Mouse (Mus musculus): ENCODE data around the gene Morc4. TPM values are rescaled to one million over a fixed set of nuclear protein-coding genes. Genes with fewer than 3 reads are reported as not detected.

Gene Morc4
- total and polyA plus RNA-seq, 3 experiments, result not detected

- no peak within 1 kb of the TSS for H3K27ac ChIP-seq (ENCODE audit: insufficient read depth, low read depth)
- H3K36me3 ChIP-seq (replicated peaks in 1 of 2; ENCODE audit: control insufficient read depth in 1 of 2, insufficient read depth in 1 of 2, low read length in 1 of 2), result no peaks in the 10 kb centered on the region
- H3K27me3 ChIP-seq (replicated peaks), result no peaks in the 10 kb centered on the region
- in situ Hi-C loops (cut with MboI; ENCODE audit: low pct_ligation_motif_present, low pct_unique_long_range_greater_than_20kb, low sequenced_read_pairs), result no loop called here
- H3K9me3 ChIP-seq (replicated peaks; ENCODE audit: low read length), result no peaks in the 10 kb centered on the region
- H3K4me3 ChIP-seq (replicated peaks in 1 of 3; ENCODE audit: low read depth in 2 of 3, low read length in 2 of 3, poor library complexity in 1 of 3), result no peak within 1 kb of the TSS
- DNase-seq (ENCODE audit: extremely low read depth), result no peak
- H3K4me2 ChIP-seq (ENCODE audit: insufficient read depth, low read depth, poor library complexity, severe bottlenecking), result no peak within 1 kb of the TSS
- H3K9ac ChIP-seq (ENCODE audit: insufficient read depth, low read depth), result no peak within 1 kb of the TSS
- dilution Hi-C loops (cut with MboI; ENCODE audit: extremely low pct_ligation_motif_present, extremely low pct_unique_long_range_greater_than_20kb, low sequenced_read_pairs), result no loop called here
- H3K4me1 ChIP-seq (ENCODE audit: control insufficient read depth in 1 of 2, insufficient read depth in 2 of 2), result no peaks in the 10 kb centered on the region
- TF ChIP-seq CHD1 (IDR thresholded peaks at IDR 0.05; ENCODE audit: low read depth, low read length) (no peak), ZKSCAN1 (IDR thresholded peaks at IDR 0.05; ENCODE audit: borderline replicate concordance, low read depth, low read length) (no peak), HCFC1 (IDR thresholded peaks at IDR 0.05; ENCODE audit: low read depth, low read length) (no peak), USF1 (IDR thresholded peaks at IDR 0.05; ENCODE audit: low read depth, low read length) (no peak), NRF1 (IDR thresholded peaks at IDR 0.05; ENCODE audit: low read depth, low read length) (no peak), TCF12 (IDR thresholded peaks at IDR 0.05; ENCODE audit: low read depth, low read length) (no peak), JUND (conservative IDR thresholded peaks at IDR 0.05; ENCODE audit: low read depth, low read length) (no peak), ETS1 (conservative IDR thresholded peaks at IDR 0.05; ENCODE audit: low read depth, low read length) (no peak), CTCF (conservative IDR thresholded peaks at IDR 0.05 in 1 of 2, IDR thresholded peaks at IDR 0.05 in 1 of 2; ENCODE audit: low read depth in 2 of 2, low read length in 2 of 2) (no peak), E2F4 (IDR thresholded peaks at IDR 0.05; ENCODE audit: insufficient replicate concordance, low read depth, low read length) (no peak), ELF1 (IDR thresholded peaks at IDR 0.05; ENCODE audit: low read depth, low read length) (no peak), ZMIZ1 (IDR thresholded peaks at IDR 0.05; ENCODE audit: low read depth, low read length) (no peak), CHD2 (IDR thresholded peaks at IDR 0.05; ENCODE audit: low read length) (no peak)
- H3K79me2 ChIP-seq (replicated peaks; ENCODE audit: control insufficient read depth, extremely low read depth, insufficient read depth, poor library complexity, severe bottlenecking), result no peaks in the 10 kb centered on the region
These were observed 89.0 kb downstream of the Morc4 start, which contains the start of gene Ripply1 for GRCm38 (mm10) chrX:139782278-139783044. Gene Ripply1, minus strand, starts transcription at chrX:139782353.

GRCm38 (mm10) chrX:139781563-139781962 lies 89.9 kb downstream of the Morc4 start:
- Histone ChIP-seq H3K4me3 (replicated peaks in 1 of 3; ENCODE audit: low read depth in 2 of 3, low read length in 2 of 3, poor library complexity in 1 of 3) (no peak overlapping the region), H3K4me1 (ENCODE audit: control insufficient read depth in 1 of 2, insufficient read depth in 2 of 2) (no peaks in the 10 kb centered on the region), H3K27me3 (replicated peaks) (no peaks in the 10 kb centered on the region), H3K9me3 (replicated peaks; ENCODE audit: low read length) (no peaks in the 10 kb centered on the region), H3K4me2 (ENCODE audit: insufficient read depth, low read depth, poor library complexity, severe bottlenecking) (no peak overlapping the region), H3K27ac (ENCODE audit: insufficient read depth, low read depth) (no peak overlapping the region), H3K36me3 (replicated peaks in 1 of 2; ENCODE audit: control insufficient read depth in 1 of 2, insufficient read depth in 1 of 2, low read length in 1 of 2) (no peaks in the 10 kb centered on the region), H3K9ac (ENCODE audit: insufficient read depth, low read depth) (no peak overlapping the region), H3K79me2 (replicated peaks; ENCODE audit: control insufficient read depth, extremely low read depth, insufficient read depth, poor library complexity, severe bottlenecking) (no peaks in the 10 kb centered on the region)
- in situ Hi-C loops (cut with MboI; ENCODE audit: low pct_ligation_motif_present, low pct_unique_long_range_greater_than_20kb, low sequenced_read_pairs), result no loop called here
- TF ChIP-seq TBP (conservative IDR thresholded peaks at IDR 0.05; ENCODE audit: low read depth, low read length) (no peak), HCFC1 (IDR thresholded peaks at IDR 0.05; ENCODE audit: low read depth, low read length) (no peak), POLR2A (IDR thresholded peaks at IDR 0.05; ENCODE audit: low read depth, low read length) (no peak), CTCF (conservative IDR thresholded peaks at IDR 0.05 in 1 of 2, IDR thresholded peaks at IDR 0.05 in 1 of 2; ENCODE audit: low read depth in 2 of 2, low read length in 2 of 2) (no peak), KAT2A (IDR thresholded peaks at IDR 0.05; ENCODE audit: insufficient replicate concordance, low read length) (no peak), SMC3 (IDR thresholded peaks at IDR 0.05; ENCODE audit: low read depth, low read length) (no peak), MYC (IDR thresholded peaks at IDR 0.05; ENCODE audit: low read depth, low read length) (no peak), RCOR1 (conservative IDR thresholded peaks at IDR 0.05; ENCODE audit: low read depth, low read length) (no peak), MAFK (IDR thresholded peaks at IDR 0.05; ENCODE audit: insufficient replicate concordance, low read length) (no peak), GABPA (IDR thresholded peaks at IDR 0.05; ENCODE audit: insufficient replicate concordance, low read depth, low read length) (no peak)
- DNase-seq (ENCODE audit: extremely low read depth), result no peak
- dilution Hi-C loops (cut with MboI; ENCODE audit: extremely low pct_ligation_motif_present, extremely low pct_unique_long_range_greater_than_20kb, low sequenced_read_pairs), result no loop called here
